Mouse (Mus musculus): ENCODE measurements around the gene Slc39a12. TPM values are rescaled to one million over a fixed set of nuclear protein-coding genes. Genes with fewer than 3 reads are reported as not detected.

The Slc39a12 gene
- 3.1 TPM in 2 replicates for polyA plus RNA-seq (2015; fragmentation: Nextera tagmentation; extraction: Ambion mirVana)

DNA sequence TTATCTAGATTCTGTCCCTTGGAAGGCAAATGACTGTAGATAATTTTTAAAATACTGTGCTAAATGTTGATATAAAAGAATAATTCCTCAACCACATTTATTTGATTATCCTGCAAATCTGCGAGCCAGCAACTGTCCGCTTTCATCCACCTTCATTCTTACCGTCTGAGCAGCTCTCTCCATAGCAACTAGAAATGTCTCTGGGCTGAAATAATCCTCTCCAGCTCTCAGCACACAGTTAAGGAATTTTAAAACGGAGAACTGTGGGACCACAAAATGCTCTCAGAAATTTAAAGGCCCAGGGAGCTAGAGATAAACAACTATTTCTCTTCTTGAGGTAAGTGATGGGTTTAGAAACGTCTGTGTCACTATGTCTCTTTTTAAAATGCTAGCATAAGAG lies at the start of gene Slc39a12:
Gene Slc39a12 (plus strand): TSS at position 155 of the 400 bp plus-strand sequence.
- ATAC-seq (ENCODE audit: low FRiP score), result no peak
- WGBS, result 44% methylated on average over 5 of the region's 5 CpGs

DNA sequence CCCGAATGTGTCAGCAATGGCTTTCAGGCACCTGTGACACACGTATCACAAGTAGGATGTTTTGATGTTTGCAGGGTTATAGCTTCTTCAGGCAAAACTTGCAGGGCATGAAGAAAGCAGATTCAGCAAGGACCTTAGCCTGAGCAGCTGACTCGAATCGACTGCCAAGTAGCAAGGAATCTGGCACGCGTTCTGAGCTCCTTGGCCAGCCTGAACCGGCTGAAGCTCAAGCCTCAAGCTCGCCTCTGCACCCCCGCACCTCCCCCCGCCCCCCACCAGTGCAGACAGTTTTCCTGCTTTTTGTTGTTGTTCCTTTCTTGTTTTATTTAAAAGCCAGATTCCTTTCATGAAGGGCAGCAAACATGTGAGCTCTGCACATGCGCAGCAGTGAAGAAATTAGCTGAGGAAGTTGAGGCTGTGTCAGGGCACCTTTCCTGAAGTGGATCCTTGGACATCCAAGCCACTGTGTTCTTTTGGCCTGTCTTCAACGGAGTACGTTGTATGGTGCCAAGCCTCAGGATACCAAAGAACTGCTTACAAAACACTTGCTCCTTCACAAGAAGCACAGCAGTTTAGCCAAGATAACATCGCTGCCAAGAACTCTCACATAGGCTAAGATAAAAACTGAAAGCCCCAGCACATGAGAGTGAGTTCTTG lies 46.3 kb upstream of the Slc39a12 start:
- H3K27ac ChIP-seq (replicated peaks), result peak overlapping the region; percentile 52
- no peaks in the 10 kb centered on the region for H3K9me3 ChIP-seq (replicated peaks)
- no peak overlapping the region for H3K9ac ChIP-seq (replicated peaks)
- peak; percentile 91 for ATAC-seq (ENCODE audit: low FRiP score)
- no peaks in the 10 kb centered on the region for H3K27me3 ChIP-seq (replicated peaks)
- H3K4me1 ChIP-seq, result no peaks in the 10 kb centered on the region
- no peak overlapping the region for H3K4me3 ChIP-seq (replicated peaks)
- H3K4me2 ChIP-seq, result 0 out of 2 replicates have a peak overlapping the region, but pooled peaks have one; percentile 9
- 70% methylated on average over 14 of the region's 14 CpGs for WGBS
- no peaks in the 10 kb centered on the region for H3K36me3 ChIP-seq

More for the DNA sequence above, at the start of gene Slc39a12:
- Histone ChIP-seq H3K9me3 (replicated peaks) (no peaks in the 10 kb centered on the region), H3K4me2 (no peak within 1 kb of the TSS), H3K27ac (replicated peaks) (no peak within 1 kb of the TSS), H3K9ac (replicated peaks) (no peak within 1 kb of the TSS), H3K4me1 (peaks cover 4% of the 10 kb centered on the region; the same call in 1 of the 2 replicates), H3K4me3 (replicated peaks) (no peak within 1 kb of the TSS), H3K27me3 (replicated peaks) (no peaks in the 10 kb centered on the region), H3K36me3 (no peaks in the 10 kb centered on the region)

- 86% methylated on average over 8 of the region's 8 CpGs for WGBS
- Histone ChIP-seq H3K27ac (replicated peaks) (peak overlapping the region; percentile 52), H3K4me3 (replicated peaks) (no peak overlapping the region)
Observed at GRCm38 (mm10) chr2:14342309-14342839, 45.7 kb upstream of the Slc39a12 start.

DNA sequence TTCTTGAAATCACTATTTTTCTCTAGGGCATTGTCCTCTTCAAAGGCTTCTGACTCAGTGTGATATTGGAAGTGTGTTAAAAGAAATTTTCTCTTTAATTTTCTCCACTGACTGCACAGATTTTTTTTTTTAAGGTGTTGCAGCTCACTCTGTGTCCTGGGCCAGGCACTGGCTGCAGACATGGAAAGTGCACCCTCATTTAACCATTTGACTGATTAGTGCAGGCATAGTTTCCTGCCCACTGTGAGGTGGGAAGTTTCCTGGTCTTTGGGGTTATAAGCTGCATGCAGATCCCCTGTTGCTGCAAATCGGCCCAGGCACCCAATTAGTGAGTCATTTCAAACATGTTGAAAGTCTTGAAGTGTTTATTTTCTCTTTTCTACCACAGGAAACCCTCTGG lies 740 bp downstream of the Slc39a12 start:
- Histone ChIP-seq H3K27me3 (replicated peaks) (no peaks in the 10 kb centered on the region), H3K4me1 (peaks cover 4% of the 10 kb centered on the region; the same call in 1 of the 2 replicates), H3K9ac (replicated peaks) (no peak overlapping the region), H3K4me2 (no peak overlapping the region), H3K27ac (replicated peaks) (no peak overlapping the region), H3K36me3 (no peaks in the 10 kb centered on the region), H3K9me3 (replicated peaks) (no peaks in the 10 kb centered on the region), H3K4me3 (replicated peaks) (no peak overlapping the region)
- 61% methylated on average over 1 of the region's 1 CpGs for WGBS
- no peak for ATAC-seq (ENCODE audit: low FRiP score)

More at GRCm38 (mm10) chr2:14342309-14342839, 45.7 kb upstream of the Slc39a12 start:
- Histone ChIP-seq H3K4me2 (no peak overlapping the region), H3K4me1 (no peaks in the 10 kb centered on the region), H3K36me3 (no peaks in the 10 kb centered on the region), H3K9ac (replicated peaks) (no peak overlapping the region), H3K9me3 (replicated peaks) (no peaks in the 10 kb centered on the region), H3K27me3 (replicated peaks) (no peaks in the 10 kb centered on the region)
- ATAC-seq (ENCODE audit: low FRiP score), result no peak

- no peaks in the 10 kb centered on the region for H3K36me3 ChIP-seq
- no peak overlapping the region for H3K9ac ChIP-seq (replicated peaks)
- no peak overlapping the region for H3K4me3 ChIP-seq (replicated peaks)
- peaks cover 4% of the 10 kb centered on the region; the same call in 1 of the 2 replicates for H3K4me1 ChIP-seq
- no peaks in the 10 kb centered on the region for H3K27me3 ChIP-seq (replicated peaks)
- H3K27ac ChIP-seq (replicated peaks), result no peak overlapping the region
- no peak overlapping the region for H3K4me2 ChIP-seq
- peak; percentile 58; the same call in 1 of the 2 replicates for ATAC-seq (ENCODE audit: low FRiP score)
- no peaks in the 10 kb centered on the region for H3K9me3 ChIP-seq (replicated peaks)
- 53% methylated on average over 1 of the region's 1 CpGs for WGBS
Observed at GRCm38 (mm10) chr2:14390900-14391299, 2.8 kb downstream of the Slc39a12 start.

DNA sequence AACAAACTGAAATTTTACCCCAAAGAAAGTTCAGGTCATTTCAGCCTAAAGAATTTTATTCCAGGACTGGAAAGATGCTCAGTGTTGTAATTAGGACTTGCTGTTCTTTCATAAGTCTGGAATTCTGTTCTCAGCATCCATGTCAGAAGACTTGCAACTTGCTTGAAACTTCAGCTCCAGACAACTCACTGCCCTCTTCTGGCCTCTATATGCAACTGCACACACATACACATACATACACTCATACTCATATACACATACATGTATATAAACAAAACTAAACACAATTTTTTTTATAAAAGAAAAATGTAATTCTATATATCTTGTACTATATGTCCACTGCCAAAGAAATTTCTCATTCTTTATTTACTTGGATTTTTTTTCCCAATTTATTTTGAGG lies 14.9 kb downstream of the Slc39a12 start:
- no peaks in the 10 kb centered on the region for H3K9me3 ChIP-seq (replicated peaks)
- H3K4me3 ChIP-seq (replicated peaks), result no peak overlapping the region
- no peak overlapping the region for H3K4me2 ChIP-seq
- no peaks in the 10 kb centered on the region for H3K36me3 ChIP-seq
- no peak for ATAC-seq (ENCODE audit: low FRiP score)
- H3K27me3 ChIP-seq (replicated peaks), result no peaks in the 10 kb centered on the region
- H3K9ac ChIP-seq (replicated peaks), result no peak overlapping the region
- H3K27ac ChIP-seq (replicated peaks), result no peak overlapping the region
- H3K4me1 ChIP-seq, result no peaks in the 10 kb centered on the region

- Histone ChIP-seq H3K4me1 (no peaks in the 10 kb centered on the region), H3K27ac (replicated peaks) (no peak overlapping the region), H3K9ac (replicated peaks) (no peak overlapping the region), H3K9me3 (replicated peaks) (no peaks in the 10 kb centered on the region), H3K36me3 (no peaks in the 10 kb centered on the region), H3K4me2 (no peak overlapping the region), H3K4me3 (replicated peaks) (no peak overlapping the region), H3K27me3 (replicated peaks) (no peaks in the 10 kb centered on the region)
- 94% methylated on average over 2 of the region's 2 CpGs for WGBS
- no peak for ATAC-seq (ENCODE audit: low FRiP score)
Observed at GRCm38 (mm10) chr2:14428987-14429386, 40.9 kb downstream of the Slc39a12 start.

DNA sequence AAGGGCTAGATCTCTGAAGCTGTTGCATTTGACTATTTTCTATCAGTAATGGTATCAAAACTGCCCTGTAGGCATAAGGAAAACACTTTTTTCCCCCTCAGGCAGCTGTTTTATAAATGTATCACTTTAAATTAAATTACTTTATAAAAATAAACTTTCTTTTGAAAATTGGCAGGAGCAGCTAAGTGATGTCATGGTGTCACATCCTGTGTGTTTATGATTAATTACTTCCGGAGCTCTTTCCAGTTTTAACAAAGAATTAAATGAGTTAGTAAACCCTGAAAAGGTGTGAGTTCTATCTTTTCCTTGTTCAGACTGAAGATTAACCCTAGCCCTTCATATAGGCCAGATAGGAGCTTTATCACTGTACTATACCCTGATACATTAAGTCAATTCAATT lies 59.2 kb downstream of the Slc39a12 start:
- Histone ChIP-seq H3K4me1 (no peaks in the 10 kb centered on the region), H3K27ac (replicated peaks) (no peak overlapping the region), H3K9ac (replicated peaks) (no peak overlapping the region), H3K4me3 (replicated peaks) (no peak overlapping the region), H3K9me3 (replicated peaks) (no peaks in the 10 kb centered on the region), H3K4me2 (no peak overlapping the region), H3K27me3 (replicated peaks) (no peaks in the 10 kb centered on the region), H3K36me3 (no peaks in the 10 kb centered on the region)
- 96% methylated on average over 1 of the region's 1 CpGs for WGBS
- ATAC-seq (ENCODE audit: low FRiP score), result no peak

DNA sequence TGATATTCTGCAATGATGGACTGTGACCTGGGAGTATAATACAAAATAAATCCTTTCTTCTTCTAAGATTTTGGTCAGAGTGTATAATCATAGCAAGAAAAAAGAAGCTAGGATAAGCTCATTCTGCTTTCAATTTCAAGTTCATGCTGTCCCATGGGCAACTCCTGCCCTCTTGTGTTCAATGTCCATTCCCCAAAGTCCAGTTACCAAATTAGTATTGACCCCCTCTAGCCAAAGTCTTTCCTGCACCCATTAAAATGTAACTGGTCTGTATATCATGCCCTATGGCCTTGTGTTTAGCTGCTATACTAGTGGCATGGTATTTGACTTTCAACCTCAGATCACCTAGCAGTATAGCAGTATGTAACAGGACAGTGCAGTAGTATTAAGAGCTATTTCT lies 62.8 kb downstream of the Slc39a12 start:
- H3K27ac ChIP-seq (replicated peaks), result no peak overlapping the region
- no peak for ATAC-seq (ENCODE audit: low FRiP score)
- no peaks in the 10 kb centered on the region for H3K36me3 ChIP-seq
- H3K4me3 ChIP-seq (replicated peaks), result no peak overlapping the region
- H3K4me2 ChIP-seq, result no peak overlapping the region
- no peaks in the 10 kb centered on the region for H3K27me3 ChIP-seq (replicated peaks)
- no peak overlapping the region for H3K9ac ChIP-seq (replicated peaks)
- no peaks in the 10 kb centered on the region for H3K9me3 ChIP-seq (replicated peaks)
- H3K4me1 ChIP-seq, result no peaks in the 10 kb centered on the region

- Histone ChIP-seq H3K27ac (replicated peaks) (no peak overlapping the region), H3K9me3 (replicated peaks) (no peaks in the 10 kb centered on the region), H3K4me2 (no peak overlapping the region), H3K4me1 (no peaks in the 10 kb centered on the region), H3K36me3 (no peaks in the 10 kb centered on the region), H3K9ac (replicated peaks) (no peak overlapping the region), H3K27me3 (replicated peaks) (no peaks in the 10 kb centered on the region), H3K4me3 (replicated peaks) (no peak overlapping the region)
- no peak for ATAC-seq (ENCODE audit: low FRiP score)
- 71% methylated on average over 7 of the region's 7 CpGs for WGBS
Observed at GRCm38 (mm10) chr2:14454946-14455631, 67.0 kb downstream of the Slc39a12 start.

DNA sequence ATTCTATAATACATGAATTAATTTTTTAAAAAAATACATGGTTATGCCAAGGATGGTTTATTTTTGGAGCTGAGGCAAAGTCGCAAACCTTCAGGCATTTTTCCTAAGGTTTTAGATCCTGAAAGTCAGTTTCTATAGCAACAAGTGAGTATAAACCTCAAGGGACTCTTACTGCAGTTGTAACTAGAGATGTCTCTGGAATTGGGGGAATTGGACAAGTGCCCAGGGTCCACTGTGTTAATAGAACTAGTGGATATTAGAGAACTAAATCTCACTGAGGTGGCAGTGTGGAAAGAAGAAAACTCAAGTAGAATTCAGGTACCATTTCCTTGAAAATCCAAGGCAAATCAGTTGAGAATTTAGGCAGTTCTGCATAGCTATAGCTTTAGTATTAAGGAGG lies 76.3 kb downstream of the Slc39a12 start:
- Histone ChIP-seq H3K27me3 (replicated peaks) (no peaks in the 10 kb centered on the region), H3K4me2 (no peak overlapping the region), H3K9me3 (replicated peaks) (no peaks in the 10 kb centered on the region), H3K36me3 (no peaks in the 10 kb centered on the region), H3K4me1 (no peaks in the 10 kb centered on the region), H3K9ac (replicated peaks) (no peak overlapping the region), H3K4me3 (replicated peaks) (no peak overlapping the region), H3K27ac (replicated peaks) (no peak overlapping the region)
- no peak for ATAC-seq (ENCODE audit: low FRiP score)
- WGBS, result 69% methylated on average over 1 of the region's 1 CpGs

- Histone ChIP-seq H3K4me3 (replicated peaks) (no peak overlapping the region), H3K9ac (replicated peaks) (no peak overlapping the region), H3K36me3 (no peaks in the 10 kb centered on the region), H3K27ac (replicated peaks) (no peak overlapping the region), H3K4me1 (no peaks in the 10 kb centered on the region), H3K27me3 (replicated peaks) (no peaks in the 10 kb centered on the region), H3K9me3 (replicated peaks) (no peaks in the 10 kb centered on the region), H3K4me2 (no peak overlapping the region)
- WGBS, result 88% methylated on average over 5 of the region's 5 CpGs
- ATAC-seq (ENCODE audit: low FRiP score), result no peak
Observed at GRCm38 (mm10) chr2:14494132-14494531, 106.0 kb downstream of the Slc39a12 start.

All from neural tube, embryonic 15.5 days (tissue).